Mouse (Mus musculus) embryonic facial prominence, embryonic 15.5 days (tissue): ENCODE measurements at regions not wholly inside any gene's neighbourhood (a gene's known extent, or its start where the extent isn't known, plus 50 kb on each side); places are given as distances from the start of the nearest gene placed in this dataset.

Source experiments
- ATAC-seq: fragments of 200-750 bp; cut with Nextera tagmentation; 2 replicates; pipeline ENCODE4 v1.8.0; 2017; ENCODE audit warnings: low read depth, moderate TSS enrichment; ENCODE audit not compliant: insufficient number of reproducible peaks, low FRiP score, low TSS enrichment
- H3K27ac ChIP-seq: fragments of 300-500 bp; sonication (generic); replicated peaks from 2 replicates; pipeline ENCODE4 v1.5.1; 2015; ENCODE audit warnings: mild to moderate bottlenecking, inconsistent platforms
- H3K27me3 ChIP-seq: fragments of 300-500 bp; sonication (generic); 2 replicates; pipeline ENCODE4 v1.6.1; 2015; ENCODE audit warnings: inconsistent platforms
- H3K36me3 ChIP-seq: fragments of 300-500 bp; sonication (generic); 2 replicates; pipeline ENCODE4 v1.6.1; 2015; ENCODE audit warnings: mild to moderate bottlenecking, inconsistent platforms
- H3K4me1 ChIP-seq: fragments of 300-500 bp; sonication (generic); 2 replicates; pipeline ENCODE4 v1.6.1; 2015; ENCODE audit warnings: inconsistent platforms
- H3K4me2 ChIP-seq: fragments of 300-500 bp; sonication (generic); replicated peaks from 2 replicates; pipeline ENCODE4 v1.6.1; 2015; ENCODE audit warnings: mild to moderate bottlenecking, inconsistent platforms
- H3K4me3 ChIP-seq: fragments of 300-500 bp; sonication (generic); replicated peaks from 2 replicates; pipeline ENCODE4 v1.5.1; 2015; ENCODE audit warnings: mild to moderate bottlenecking, inconsistent platforms
- H3K9ac ChIP-seq: fragments of 300-500 bp; sonication (generic); 2 replicates; pipeline ENCODE4 v1.6.1; 2015; ENCODE audit warnings: inconsistent platforms
- H3K9me3 ChIP-seq: fragments of 300-500 bp; sonication (generic); replicated peaks from 2 replicates; pipeline ENCODE4 v1.6.1; 2016; ENCODE audit warnings: inconsistent platforms
- WGBS: fragments of 180-500 bp; shearing (Covaris S2); methylation state at CpG from one replicate; pipeline ENCODE4 v1.1.7; 2015; 5-methylcytosine and 5-hydroxymethylcytosine counted together

DNA sequence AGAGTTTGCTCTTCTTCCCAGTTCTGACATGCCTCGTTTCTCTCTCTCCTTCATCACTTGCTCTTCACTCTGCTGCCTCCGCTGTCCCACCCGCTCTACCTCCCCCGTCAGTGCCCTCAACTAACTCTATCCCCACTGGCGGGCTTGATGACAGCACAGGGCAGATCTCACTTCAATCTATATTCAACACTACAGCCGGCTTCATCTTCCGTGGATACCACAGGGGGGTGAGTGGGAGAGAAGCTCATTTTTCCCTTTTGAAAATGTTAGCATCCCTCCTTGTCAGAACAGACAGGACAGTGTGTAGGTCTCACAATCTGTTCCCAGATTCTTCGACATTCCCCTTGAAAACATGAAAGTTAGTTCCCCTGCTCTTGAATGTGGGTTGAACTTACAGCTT lies 200.2 kb upstream of the Mkln1 start:
- 62% methylated on average over 8 of the region's 8 CpGs for WGBS
- no peaks in the 10 kb centered on the region for H3K27me3 ChIP-seq
- H3K9me3 ChIP-seq, result no peaks in the 10 kb centered on the region
- no peak for ATAC-seq
- H3K36me3 ChIP-seq, result no peaks in the 10 kb centered on the region
- no peak overlapping the region for H3K4me2 ChIP-seq
- no peak overlapping the region for H3K27ac ChIP-seq
- no peak overlapping the region for H3K4me3 ChIP-seq
- no peaks in the 10 kb centered on the region for H3K4me1 ChIP-seq
- H3K9ac ChIP-seq, result no peak overlapping the region

DNA sequence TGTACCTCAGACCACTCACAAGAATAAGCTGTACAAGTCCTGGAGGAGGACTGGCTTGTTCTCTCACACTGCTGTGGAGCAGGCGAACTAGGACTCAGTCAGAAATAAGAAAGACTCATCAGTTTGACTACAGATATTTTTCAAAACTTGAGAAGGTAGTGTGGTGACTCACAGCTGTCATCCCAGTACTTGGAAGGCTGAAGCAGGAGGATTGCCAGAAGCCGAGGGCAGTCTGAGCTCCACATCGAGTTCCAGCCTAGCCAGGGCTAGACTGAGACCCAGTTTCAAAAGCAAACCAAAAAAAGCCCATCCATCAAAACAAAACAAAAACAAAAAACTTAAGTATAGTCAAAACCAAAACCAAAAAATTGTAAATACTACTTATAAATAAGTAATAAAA lies 197.8 kb upstream of the Mkln1 start:
- Histone ChIP-seq H3K4me3 (no peak overlapping the region), H3K9ac (no peak overlapping the region), H3K4me2 (no peak overlapping the region), H3K36me3 (no peaks in the 10 kb centered on the region), H3K4me1 (no peaks in the 10 kb centered on the region), H3K27me3 (no peaks in the 10 kb centered on the region), H3K9me3 (no peaks in the 10 kb centered on the region), H3K27ac (no peak overlapping the region)
- 88% methylated on average over 3 of the region's 3 CpGs for WGBS
- ATAC-seq, result no peak

DNA sequence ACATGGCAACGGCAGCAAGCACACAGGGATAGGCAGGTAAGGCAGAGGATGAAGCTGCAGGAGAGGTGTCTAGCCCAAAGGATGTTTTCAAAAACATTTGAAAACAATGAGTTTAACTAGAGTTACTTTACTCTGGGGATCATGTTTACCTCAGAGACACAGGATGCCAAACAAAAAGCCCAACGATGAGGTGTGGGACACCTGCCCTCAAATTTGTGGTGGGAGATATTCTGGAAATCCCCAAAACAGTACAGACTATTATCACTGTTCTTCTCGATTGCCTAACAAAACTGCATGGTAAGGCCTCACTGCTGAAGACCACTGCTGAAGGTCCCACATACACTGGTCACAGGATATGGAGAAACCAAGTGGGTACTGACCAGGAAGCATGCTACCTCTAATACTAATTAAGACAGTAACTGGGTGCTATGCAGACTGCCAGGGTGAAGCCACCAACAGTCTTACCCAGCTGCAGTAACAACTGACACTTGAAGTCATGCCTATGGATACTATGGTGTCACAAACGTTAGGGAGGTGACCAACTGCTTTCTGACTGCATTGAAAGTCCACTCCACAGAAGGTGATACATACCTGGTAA lies 197.1 kb upstream of the Mkln1 start:
- Histone ChIP-seq H3K4me3 (no peak overlapping the region), H3K27me3 (no peaks in the 10 kb centered on the region), H3K9me3 (no peaks in the 10 kb centered on the region), H3K27ac (no peak overlapping the region), H3K4me1 (no peaks in the 10 kb centered on the region), H3K36me3 (no peaks in the 10 kb centered on the region), H3K9ac (no peak overlapping the region), H3K4me2 (no peak overlapping the region)
- 83% methylated on average over 4 of the region's 4 CpGs for WGBS
- ATAC-seq, result no peak

DNA sequence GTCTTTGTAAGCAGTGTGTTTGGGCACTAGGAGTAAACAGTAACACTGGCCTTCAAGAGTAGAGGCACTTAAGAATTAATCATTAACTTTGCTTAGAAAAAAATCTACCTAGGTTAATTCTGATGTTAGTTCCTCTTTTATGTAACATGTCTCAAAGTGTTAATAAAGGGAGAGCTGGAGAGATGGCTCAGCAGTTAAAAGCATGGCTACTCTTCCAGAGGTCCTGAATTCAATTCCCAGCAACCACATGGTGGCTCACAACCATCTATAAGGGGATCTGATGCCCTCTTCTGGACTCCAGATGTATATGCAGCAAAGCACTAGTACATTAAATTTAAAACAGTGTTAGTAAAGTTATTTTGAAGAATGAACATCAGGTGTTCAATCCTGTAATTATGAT lies 195.9 kb upstream of the Mkln1 start:
- no peaks in the 10 kb centered on the region for H3K4me1 ChIP-seq
- no peak overlapping the region for H3K9ac ChIP-seq
- H3K4me2 ChIP-seq, result no peak overlapping the region
- no peak overlapping the region for H3K4me3 ChIP-seq
- H3K36me3 ChIP-seq, result no peaks in the 10 kb centered on the region
- no peak overlapping the region for H3K27ac ChIP-seq
- no peaks in the 10 kb centered on the region for H3K27me3 ChIP-seq
- H3K9me3 ChIP-seq, result no peaks in the 10 kb centered on the region
- ATAC-seq, result no peak

DNA sequence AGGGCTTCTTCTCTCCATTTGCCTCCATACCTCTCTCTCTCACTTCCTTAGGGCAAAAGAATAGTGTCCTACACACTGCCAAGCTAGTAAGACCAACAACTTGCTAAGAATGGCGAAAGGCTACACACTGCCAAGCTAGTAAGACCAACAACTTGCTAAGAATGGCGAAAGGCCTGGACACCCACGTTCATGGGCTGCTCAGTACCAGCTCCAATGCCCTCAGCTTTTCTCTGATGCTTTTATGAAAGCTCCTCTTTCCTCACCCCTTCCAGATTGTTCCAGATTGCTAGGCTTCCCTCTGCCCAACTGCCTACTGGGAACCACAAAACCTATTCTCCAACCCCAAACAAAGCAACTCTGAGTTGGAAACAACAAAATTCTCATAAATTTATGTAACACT lies 194.1 kb upstream of the Mkln1 start:
- Histone ChIP-seq H3K9ac (no peak overlapping the region), H3K9me3 (no peaks in the 10 kb centered on the region), H3K27me3 (no peaks in the 10 kb centered on the region), H3K36me3 (no peaks in the 10 kb centered on the region), H3K4me1 (no peaks in the 10 kb centered on the region), H3K27ac (no peak overlapping the region), H3K4me2 (no peak overlapping the region), H3K4me3 (no peak overlapping the region)
- 94% methylated on average over 3 of the region's 3 CpGs for WGBS
- no peak for ATAC-seq

DNA sequence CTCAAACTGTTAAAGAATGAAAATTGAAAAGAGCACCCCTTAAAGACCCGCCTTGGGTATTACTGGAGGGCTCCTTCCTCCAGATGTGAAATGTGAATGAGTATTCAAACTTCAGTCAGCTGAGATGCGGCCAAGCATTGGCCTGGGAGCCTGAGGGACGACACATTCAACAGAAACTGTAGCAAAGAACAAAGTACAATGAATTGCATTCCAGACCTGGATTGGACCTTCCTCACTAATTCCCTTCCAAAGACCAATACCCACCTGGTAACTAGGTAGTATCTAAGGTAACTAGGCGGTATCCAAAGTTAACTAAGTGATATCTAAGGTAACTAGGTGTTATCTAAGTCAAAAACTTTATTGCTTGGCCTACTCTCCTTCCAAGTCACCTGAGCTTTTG lies 193.7 kb upstream of the Mkln1 start:
- H3K27ac ChIP-seq, result no peak overlapping the region
- no peaks in the 10 kb centered on the region for H3K4me1 ChIP-seq
- no peak for ATAC-seq
- H3K36me3 ChIP-seq, result no peaks in the 10 kb centered on the region
- H3K9ac ChIP-seq, result no peak overlapping the region
- H3K4me3 ChIP-seq, result no peak overlapping the region
- WGBS, result 86% methylated on average over 4 of the region's 4 CpGs
- no peaks in the 10 kb centered on the region for H3K9me3 ChIP-seq
- no peak overlapping the region for H3K4me2 ChIP-seq
- no peaks in the 10 kb centered on the region for H3K27me3 ChIP-seq

DNA sequence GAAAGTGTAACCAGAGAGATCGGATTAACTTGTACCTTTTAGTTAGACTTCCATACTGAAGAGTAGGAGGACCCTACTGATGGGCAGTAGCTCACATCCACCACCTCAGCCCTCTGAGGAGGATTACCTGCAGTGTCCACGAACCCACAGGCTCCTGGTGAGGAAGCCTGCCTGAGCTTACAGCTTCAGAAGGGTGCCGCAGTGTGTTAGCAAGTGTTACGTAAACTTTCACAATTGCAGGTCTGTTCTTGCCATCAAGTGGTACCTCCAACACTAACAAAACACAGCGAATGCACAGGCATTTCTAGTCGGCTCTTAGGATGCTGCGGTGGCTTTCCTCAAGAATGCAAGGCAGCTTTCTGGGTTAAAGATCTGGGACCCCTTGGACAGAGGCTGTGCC lies 192.4 kb upstream of the Mkln1 start:
- Histone ChIP-seq H3K36me3 (no peaks in the 10 kb centered on the region), H3K4me2 (no peak overlapping the region), H3K4me3 (no peak overlapping the region), H3K4me1 (no peaks in the 10 kb centered on the region), H3K9ac (no peak overlapping the region), H3K9me3 (no peaks in the 10 kb centered on the region), H3K27ac (no peak overlapping the region), H3K27me3 (no peaks in the 10 kb centered on the region)
- 57% methylated on average over 7 of the region's 7 CpGs for WGBS
- no peak for ATAC-seq

DNA sequence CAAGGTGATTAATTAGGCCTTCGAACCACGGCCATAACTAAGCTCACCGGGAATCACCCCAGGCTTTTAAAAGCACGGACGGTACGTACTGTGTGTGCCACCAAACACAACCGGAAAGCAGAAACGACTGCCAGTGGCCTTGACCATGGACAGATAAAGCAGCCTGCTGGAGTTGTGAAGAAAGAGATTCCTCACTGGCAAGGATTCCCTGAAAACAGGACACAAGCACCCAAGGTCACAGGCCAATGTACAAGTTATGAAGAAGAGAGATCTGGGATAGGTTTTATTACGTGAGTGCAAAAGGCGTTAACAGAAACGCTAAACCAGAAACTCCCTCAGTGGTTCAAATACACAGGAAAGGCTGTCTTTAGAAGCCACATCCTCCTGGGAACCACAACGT lies 191.3 kb upstream of the Mkln1 start:
- Histone ChIP-seq H3K9ac (no peak overlapping the region), H3K27me3 (no peaks in the 10 kb centered on the region), H3K27ac (no peak overlapping the region), H3K4me2 (no peak overlapping the region), H3K9me3 (no peaks in the 10 kb centered on the region), H3K4me3 (no peak overlapping the region), H3K4me1 (no peaks in the 10 kb centered on the region), H3K36me3 (no peaks in the 10 kb centered on the region)
- 89% methylated on average over 12 of the region's 12 CpGs for WGBS
- ATAC-seq, result no peak

DNA sequence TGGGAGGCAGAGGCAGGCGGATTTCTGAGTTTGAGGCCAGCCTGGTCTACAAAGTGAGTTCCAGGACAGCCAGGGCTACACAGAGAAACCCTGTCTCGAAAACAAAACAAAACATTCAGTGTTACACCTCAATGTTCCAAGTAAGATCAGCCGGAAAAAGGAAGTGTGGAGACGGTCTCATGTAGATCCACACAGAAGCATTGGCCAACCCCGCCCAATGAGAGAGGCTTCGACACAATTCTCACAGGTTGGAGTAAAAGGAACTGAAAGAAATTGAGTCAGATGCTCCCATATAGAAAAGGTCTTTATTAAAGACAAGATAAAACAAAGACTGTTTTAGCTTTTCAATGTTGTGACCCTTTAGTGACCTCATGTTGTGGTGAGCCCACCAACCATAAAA lies 190.3 kb upstream of the Mkln1 start:
- 91% methylated on average over 6 of the region's 6 CpGs for WGBS
- Histone ChIP-seq H3K4me3 (no peak overlapping the region), H3K9ac (no peak overlapping the region), H3K9me3 (no peaks in the 10 kb centered on the region), H3K4me2 (no peak overlapping the region), H3K36me3 (no peaks in the 10 kb centered on the region), H3K4me1 (no peaks in the 10 kb centered on the region), H3K27me3 (no peaks in the 10 kb centered on the region), H3K27ac (no peak overlapping the region)
- no peak for ATAC-seq

DNA sequence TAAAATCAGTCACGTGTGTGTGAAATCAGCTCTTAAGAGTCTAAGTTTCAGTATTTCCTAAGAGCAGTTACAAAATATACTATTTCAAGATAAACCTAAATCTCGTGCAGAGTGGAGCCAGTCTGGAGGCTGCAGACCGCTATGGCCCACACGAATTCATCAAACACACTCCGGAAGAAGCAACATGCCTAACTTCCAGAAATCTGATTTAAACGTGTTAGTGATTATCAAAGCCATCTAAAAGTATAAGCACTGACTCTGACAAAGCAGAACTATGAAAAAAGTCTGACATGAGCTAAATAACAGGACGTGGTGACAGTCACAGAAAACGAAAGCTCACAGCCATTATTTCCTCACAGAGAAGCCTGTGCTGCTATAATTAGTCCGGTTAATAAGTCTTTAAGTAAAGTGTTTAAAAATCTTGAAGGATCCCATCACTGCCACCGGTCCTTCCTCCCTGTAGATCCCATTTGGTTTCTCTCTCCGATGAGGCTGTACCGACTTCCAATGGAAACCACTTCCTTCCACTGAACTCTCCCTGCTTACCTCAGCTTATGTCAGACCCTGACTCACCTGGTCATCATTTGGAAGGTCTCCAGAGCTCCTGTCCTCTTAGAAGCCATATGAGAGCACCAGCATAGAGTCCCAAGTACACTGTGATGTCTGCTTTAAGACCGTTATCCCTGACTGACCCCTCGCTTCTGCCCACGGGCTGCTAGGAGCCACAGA lies 189.0 kb upstream of the Mkln1 start:
- WGBS, result 71% methylated on average over 15 of the region's 15 CpGs

DNA sequence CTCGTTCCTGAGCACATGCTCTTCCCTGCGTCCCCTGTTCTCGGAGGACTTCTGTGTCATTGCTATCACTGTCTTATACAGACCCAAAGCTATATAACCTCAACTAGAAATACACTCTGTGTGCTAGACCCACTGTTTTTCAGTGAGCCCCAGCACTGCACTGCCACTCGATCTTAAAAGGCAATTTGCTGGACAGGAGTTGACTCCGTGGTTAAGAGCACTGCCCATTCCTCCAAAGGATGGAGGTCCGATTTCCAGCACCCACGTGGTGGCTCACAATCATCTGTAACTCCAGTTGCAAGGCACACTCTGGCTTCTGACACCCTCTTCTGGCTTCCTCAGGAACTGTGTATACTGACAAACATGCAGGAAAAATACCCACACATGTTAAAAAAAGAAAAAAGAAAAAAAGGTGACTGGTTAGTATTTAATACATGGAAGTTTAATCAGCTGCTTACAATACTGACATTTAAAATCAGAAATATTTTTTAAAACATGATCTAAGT lies 188.3 kb upstream of the Mkln1 start:
- ATAC-seq, result no peak
- Histone ChIP-seq H3K27ac (no peak overlapping the region), H3K36me3 (no peaks in the 10 kb centered on the region), H3K4me3 (no peak overlapping the region), H3K4me2 (no peak overlapping the region), H3K9ac (no peak overlapping the region), H3K4me1 (no peaks in the 10 kb centered on the region), H3K9me3 (no peaks in the 10 kb centered on the region), H3K27me3 (peaks cover 2% of the 10 kb centered on the region)
- WGBS, result 69% methylated on average over 7 of the region's 7 CpGs

More for the DNA sequence above, 189.0 kb upstream of the Mkln1 start:
- Histone ChIP-seq H3K4me3 (no peak overlapping the region), H3K4me1 (no peaks in the 10 kb centered on the region), H3K27ac (no peak overlapping the region), H3K9me3 (no peaks in the 10 kb centered on the region), H3K36me3 (no peaks in the 10 kb centered on the region), H3K27me3 (no peaks in the 10 kb centered on the region), H3K4me2 (no peak overlapping the region), H3K9ac (no peak overlapping the region)
- ATAC-seq, result no peak

DNA sequence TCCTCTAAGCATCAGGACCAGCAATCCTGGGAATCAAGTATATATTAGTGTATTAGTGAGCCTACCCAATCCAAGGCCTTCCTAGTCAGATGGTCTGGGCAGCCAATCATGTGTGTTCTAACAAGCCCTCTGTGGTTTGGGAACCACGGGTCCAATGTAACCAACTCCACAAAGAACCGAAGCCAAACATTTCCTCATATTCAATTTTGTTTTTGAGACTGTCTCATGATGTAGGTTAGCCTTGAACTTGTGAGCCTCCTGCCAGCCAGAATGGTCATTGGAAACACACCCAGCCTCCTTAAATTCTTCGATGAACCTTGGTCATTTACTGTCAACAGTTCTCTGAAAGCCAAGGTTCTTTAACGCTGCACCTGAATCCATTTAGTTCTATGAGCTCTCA lies 187.4 kb upstream of the Mkln1 start:
- Histone ChIP-seq H3K36me3 (no peaks in the 10 kb centered on the region), H3K4me3 (no peak overlapping the region), H3K4me2 (no peak overlapping the region), H3K27me3 (peaks cover 8% of the 10 kb centered on the region), H3K9me3 (no peaks in the 10 kb centered on the region), H3K27ac (no peak overlapping the region), H3K9ac (no peak overlapping the region), H3K4me1 (no peaks in the 10 kb centered on the region)
- WGBS, result 74% methylated on average over 4 of the region's 4 CpGs
- ATAC-seq, result no peak
